Mouse (Mus musculus) lung, embryonic 14.5 days (tissue): ENCODE data around the gene Fam117a. TPM values are rescaled to one million over a fixed set of nuclear protein-coding genes. Genes with fewer than 3 reads are reported as not detected.
A peak's percentile ranks its signal among the peaks of the same experiment; 100 is the strongest.

Experiments
- ATAC-seq: fragments of 200-750 bp; cut with Nextera tagmentation; 2 replicates; pipeline ENCODE4 v1.8.0; 2017; ENCODE audit warnings: mild to moderate bottlenecking, moderate TSS enrichment, moderate library complexity; ENCODE audit not compliant: insufficient read depth
- DNase-seq: peaks from one replicate; pipeline ENCODE4 v3.0.0-alpha.2; 2015
- H3K27ac ChIP-seq: fragments of 300-500 bp; sonication (generic); 2 replicates; pipeline ENCODE4 v1.5.1; 2014; ENCODE audit warnings: low read depth, mild to moderate bottlenecking, moderate library complexity
- H3K27me3 ChIP-seq: fragments of 300-500 bp; sonication (generic); 2 replicates; pipeline ENCODE4 v1.6.1; 2014; ENCODE audit warnings: low read length, control low read depth; ENCODE audit not compliant: insufficient read depth
- H3K36me3 ChIP-seq: fragments of 300-500 bp; sonication (generic); 2 replicates; pipeline ENCODE4 v1.6.1; 2014; ENCODE audit warnings: control low read depth; ENCODE audit not compliant: insufficient read depth
- H3K4me1 ChIP-seq: fragments of 300-500 bp; sonication (generic); 2 replicates; pipeline ENCODE4 v1.6.1; 2014; ENCODE audit warnings: antibody characterized with exemption, control low read depth; ENCODE audit not compliant: insufficient read depth
- H3K4me2 ChIP-seq: fragments of 300-500 bp; sonication (generic); 2 replicates; pipeline ENCODE4 v1.6.1; 2014; ENCODE audit warnings: mild to moderate bottlenecking
- H3K4me3 ChIP-seq: fragments of 300-500 bp; sonication (generic); 2 replicates; pipeline ENCODE4 v1.5.1; 2014; ENCODE audit warnings: low read depth, low read length
- H3K9ac ChIP-seq: fragments of 300-500 bp; sonication (generic); 2 replicates; pipeline ENCODE4 v1.6.1; 2014
- H3K9me3 ChIP-seq: fragments of 300-500 bp; sonication (generic); 2 replicates; pipeline ENCODE4 v1.6.1; 2016; ENCODE audit warnings: low read depth, low read length, control low read depth
- CTCF ChIP-seq: IDR thresholded peaks from 2 replicates; pipeline ENCODE4 v1.5.1; 2016; ENCODE audit warnings: antibody characterized with exemption, low read depth
- WGBS: fragments of 180-500 bp; shearing (Covaris S2); extraction: QIAGEN DNeasy Blood & Tissue Kit; methylation state at CpG from one replicate; pipeline ENCODE4 v1.1.7; 2014; 5-methylcytosine and 5-hydroxymethylcytosine counted together
- polyA plus RNA-seq: library from polyadenylated mRNA; unstranded; fragments of >200 nt; fragmentation: Nextera tagmentation; extraction: Ambion mirVana; gene quantifications from 2 replicates; pipeline ENCODE4 v1.2.1, GENCODE M21; 2014

Gene Fam117a
- polyA plus RNA-seq, 1 experiment from 2014 or later, result 14.6 TPM

DNA sequence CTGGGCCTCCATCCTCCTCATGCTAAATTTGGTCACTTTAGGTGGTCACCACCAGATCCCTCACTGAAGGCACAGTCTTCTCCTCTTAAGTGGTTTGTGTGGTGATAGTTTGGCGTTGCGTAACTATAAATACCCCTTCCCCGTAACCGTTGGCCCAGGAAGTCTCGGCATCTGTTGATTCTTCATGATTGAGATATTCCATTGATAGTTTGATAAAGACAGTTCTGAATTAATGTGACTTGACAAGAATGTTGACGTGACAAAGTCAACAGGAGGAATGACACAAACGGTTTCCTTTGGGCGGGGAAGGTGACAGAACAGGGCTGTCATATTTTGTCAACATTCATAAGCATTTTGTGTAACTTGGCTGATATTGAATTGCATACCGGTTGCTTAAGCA lies 16.4 kb downstream of the Fam117a start:
- ATAC-seq, result no peak
- Histone ChIP-seq H3K4me3 (no peak overlapping the region), H3K9ac (no peak overlapping the region), H3K4me2 (no peak overlapping the region), H3K36me3 (0 out of 2 replicates have a peak, but pooled peaks cover 2% of the 10 kb centered on the region), H3K4me1 (0 out of 2 replicates have a peak, but pooled peaks cover 3% of the 10 kb centered on the region), H3K27me3 (no peaks in the 10 kb centered on the region), H3K27ac (no peak overlapping the region), H3K9me3 (no peaks in the 10 kb centered on the region)
- 84% methylated on average over 9 of the region's 9 CpGs for WGBS
- TF ChIP-seq CTCF, result no peak
- DNase-seq, result no peak

DNA sequence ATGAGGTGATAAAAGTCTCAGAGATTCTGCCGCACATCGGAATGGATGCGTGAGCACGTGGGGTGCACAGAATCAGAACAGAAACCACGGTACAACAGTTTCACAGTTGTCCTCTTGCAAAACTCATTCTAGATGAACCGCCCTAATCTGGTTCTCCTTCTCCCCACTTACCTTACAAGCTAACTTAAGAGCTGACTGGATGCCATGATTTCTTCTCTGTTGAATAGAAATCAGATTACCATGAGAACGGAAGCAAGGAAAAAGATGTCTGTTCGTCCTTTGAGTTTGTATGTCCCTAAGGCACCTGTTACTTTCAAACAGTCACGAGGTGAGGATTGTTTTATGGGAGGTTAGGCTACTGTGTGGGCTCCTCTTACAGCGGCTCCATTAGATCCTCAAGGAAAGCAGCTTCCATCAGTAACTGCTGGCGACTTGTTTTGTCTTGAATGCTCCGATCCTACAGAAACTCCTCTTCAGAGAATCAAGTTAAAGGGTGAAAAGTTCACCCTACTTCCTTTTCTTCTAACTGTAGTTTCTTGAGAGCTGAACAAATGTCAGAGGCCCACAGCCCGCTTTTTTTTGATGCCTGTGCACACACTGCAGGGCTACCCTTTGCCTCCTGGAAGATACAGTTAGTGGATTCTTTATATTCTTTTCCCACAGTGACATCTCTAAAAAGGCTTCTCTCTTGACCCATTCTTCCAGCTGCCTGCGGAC lies 17.6 kb downstream of the Fam117a start:
- H3K4me1 ChIP-seq, result 0 out of 2 replicates have a peak, but pooled peaks cover 3% of the 10 kb centered on the region
- no peaks in the 10 kb centered on the region for H3K27me3 ChIP-seq
- no peak for TF ChIP-seq CTCF
- 0 out of 2 replicates have a peak, but pooled peaks cover 4% of the 10 kb centered on the region for H3K36me3 ChIP-seq
- 77% methylated on average over 14 of the region's 14 CpGs for WGBS
- H3K9me3 ChIP-seq, result no peaks in the 10 kb centered on the region
- no peak overlapping the region for H3K27ac ChIP-seq
- DNase-seq (no peak), ATAC-seq (no peak)
- H3K4me3 ChIP-seq, result no peak overlapping the region
- H3K9ac ChIP-seq, result no peak overlapping the region
- H3K4me2 ChIP-seq, result no peak overlapping the region

DNA sequence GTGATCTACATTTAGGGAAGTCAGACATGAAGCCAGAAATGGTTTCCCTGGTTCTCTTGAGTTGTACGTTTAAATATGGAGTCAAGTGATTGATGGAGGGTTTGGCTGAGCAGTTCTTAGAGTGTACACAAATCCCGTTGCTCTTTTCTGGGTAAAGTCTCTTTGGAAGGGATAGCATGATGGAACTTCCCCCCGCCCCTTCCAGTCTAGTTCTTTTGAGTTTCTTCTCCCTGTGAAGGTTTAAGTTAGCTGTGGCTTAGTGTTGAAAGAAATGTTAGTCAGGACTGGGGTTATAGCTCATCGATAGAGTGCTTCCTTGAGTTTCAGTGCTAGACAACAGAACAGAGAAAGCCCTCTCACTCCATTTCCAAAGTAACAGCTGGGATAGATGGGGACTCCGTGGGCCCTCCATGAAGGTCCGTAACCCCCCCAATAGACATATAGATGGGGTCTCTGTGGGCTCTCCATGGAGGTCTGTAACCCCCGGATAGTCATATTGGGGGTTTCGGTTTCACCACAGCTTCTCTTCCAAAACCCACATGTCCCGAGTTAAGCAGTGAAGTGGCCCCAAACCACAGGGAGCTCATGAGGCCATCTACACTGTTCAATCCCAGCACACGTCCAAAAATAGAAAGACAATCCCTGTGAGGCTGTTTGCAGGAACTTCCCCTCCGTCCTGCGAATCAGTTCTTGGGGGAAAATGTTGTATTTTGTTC lies 18.3 kb downstream of the Fam117a start:
- H3K9ac ChIP-seq, result no peak overlapping the region
- WGBS, result 73% methylated on average over 12 of the region's 12 CpGs
- no peak overlapping the region for H3K4me2 ChIP-seq
- H3K9me3 ChIP-seq, result no peaks in the 10 kb centered on the region
- 0 out of 2 replicates have a peak, but pooled peaks cover 5% of the 10 kb centered on the region for H3K36me3 ChIP-seq
- H3K27me3 ChIP-seq, result no peaks in the 10 kb centered on the region
- DNase-seq (no peak), ATAC-seq (no peak)
- no peak for TF ChIP-seq CTCF
- no peak overlapping the region for H3K4me3 ChIP-seq
- no peak overlapping the region for H3K27ac ChIP-seq
- 0 out of 2 replicates have a peak, but pooled peaks cover 3% of the 10 kb centered on the region for H3K4me1 ChIP-seq

DNA sequence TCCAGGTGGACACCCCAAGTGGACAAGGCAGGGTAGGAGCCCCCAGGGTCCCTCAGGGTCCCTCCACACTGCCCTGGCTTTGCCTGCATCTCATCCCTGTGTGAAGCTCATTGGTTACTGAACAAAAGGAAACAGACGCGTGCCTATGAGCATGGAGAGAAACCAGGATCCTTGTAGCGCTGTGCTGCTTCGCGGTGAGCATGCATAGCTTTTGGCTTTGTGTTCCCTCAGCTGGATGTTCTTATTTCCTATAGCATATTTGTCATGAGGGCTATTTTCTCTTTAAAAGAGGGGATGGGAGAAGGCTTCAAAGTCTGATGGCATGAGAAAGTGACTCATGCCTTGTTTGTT lies 18.8 kb downstream of the Fam117a start:
- Histone ChIP-seq H3K4me2 (no peak overlapping the region), H3K27ac (no peak overlapping the region), H3K36me3 (0 out of 2 replicates have a peak, but pooled peaks cover 5% of the 10 kb centered on the region), H3K4me3 (no peak overlapping the region), H3K9ac (no peak overlapping the region), H3K9me3 (no peaks in the 10 kb centered on the region), H3K4me1 (0 out of 2 replicates have a peak, but pooled peaks cover 3% of the 10 kb centered on the region), H3K27me3 (no peaks in the 10 kb centered on the region)
- 92% methylated on average over 5 of the region's 5 CpGs for WGBS
- no peak for DNase-seq
- no peak for TF ChIP-seq CTCF
- ATAC-seq, result no peak

DNA sequence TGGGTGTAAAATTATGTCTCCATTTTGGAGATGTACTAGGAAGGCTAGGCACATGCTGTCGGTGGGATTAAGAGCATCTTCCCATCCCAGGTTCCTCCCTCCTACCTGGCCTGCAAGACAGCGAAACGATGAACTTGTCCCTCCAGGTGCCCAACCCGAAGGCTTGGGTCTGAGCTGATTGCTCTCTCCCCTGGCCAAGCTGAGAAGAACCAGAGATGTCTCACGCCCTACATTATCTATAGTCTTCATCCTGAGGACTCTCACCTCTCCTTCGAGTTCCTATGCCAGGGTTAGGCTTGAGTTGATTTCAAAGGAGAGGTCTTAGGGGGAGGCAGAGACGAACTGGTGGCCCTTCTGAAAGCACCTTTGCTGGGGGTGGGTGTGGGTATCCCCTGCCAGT lies 19.2 kb downstream of the Fam117a start:
- 0 out of 2 replicates have a peak, but pooled peaks cover 5% of the 10 kb centered on the region for H3K36me3 ChIP-seq
- no peak for TF ChIP-seq CTCF
- H3K4me3 ChIP-seq, result no peak overlapping the region
- 0 out of 2 replicates have a peak, but pooled peaks cover 3% of the 10 kb centered on the region for H3K4me1 ChIP-seq
- H3K9me3 ChIP-seq, result no peaks in the 10 kb centered on the region
- no peak overlapping the region for H3K9ac ChIP-seq
- peak overlapping the region; percentile 38; the same call in 1 of the 2 replicates for H3K27ac ChIP-seq
- ATAC-seq (no peak), DNase-seq (no peak)
- H3K4me2 ChIP-seq, result no peak overlapping the region
- WGBS, result 80% methylated on average over 7 of the region's 7 CpGs
- H3K27me3 ChIP-seq, result no peaks in the 10 kb centered on the region

DNA sequence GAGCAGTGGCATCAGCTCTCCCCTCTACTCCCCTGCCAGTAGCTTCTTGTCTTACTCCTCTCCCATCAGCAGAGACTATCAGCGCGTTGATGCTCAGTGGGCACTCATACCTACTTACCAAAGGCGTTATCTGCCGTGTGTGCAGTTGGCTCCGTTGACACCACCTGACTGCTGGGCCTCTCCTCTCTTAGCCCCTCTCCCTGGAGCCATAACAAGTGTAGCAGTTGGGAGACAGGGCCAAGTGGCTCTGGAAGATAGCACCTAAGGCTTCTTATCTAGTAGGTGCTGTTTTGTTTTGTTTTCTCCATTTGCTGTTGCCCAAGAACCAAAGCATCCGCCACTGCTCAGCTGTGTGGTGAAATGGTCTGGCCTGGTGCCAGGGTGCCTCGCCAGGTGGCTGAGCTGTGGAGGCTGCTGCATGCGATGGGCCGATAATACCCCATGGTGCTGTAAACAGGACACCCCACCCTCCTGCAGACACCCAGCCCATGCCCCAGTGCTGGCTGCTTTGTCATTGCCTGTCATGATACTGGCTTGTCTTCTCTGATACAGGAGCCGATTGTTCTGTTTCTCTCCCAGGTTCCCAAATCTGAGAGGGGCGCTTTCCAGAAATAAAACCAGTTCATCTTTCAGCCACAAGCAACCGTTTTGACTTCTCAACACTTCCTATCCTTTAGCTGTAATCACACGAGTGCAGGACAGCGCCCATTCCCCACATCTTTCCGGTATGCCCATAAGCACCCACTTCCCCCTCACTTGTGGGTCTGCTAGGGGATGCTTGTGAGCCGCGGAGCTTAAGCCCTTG lies 19.9 kb downstream of the Fam117a start:
- DNase-seq, result peak; percentile 27
- WGBS, result 70% methylated on average over 17 of the region's 17 CpGs
- H3K27ac ChIP-seq, result peak overlapping the region; percentile 38; the same call in 1 of the 2 replicates

More for the DNA sequence above, 19.9 kb downstream of the Fam117a start:
- H3K27me3 ChIP-seq, result no peaks in the 10 kb centered on the region
- no peaks in the 10 kb centered on the region for H3K9me3 ChIP-seq
- H3K4me3 ChIP-seq, result no peak overlapping the region
- 0 out of 2 replicates have a peak, but pooled peaks cover 5% of the 10 kb centered on the region for H3K36me3 ChIP-seq
- no peak for TF ChIP-seq CTCF
- 0 out of 2 replicates have a peak overlapping the region, but pooled peaks have one; percentile 3 for H3K4me2 ChIP-seq
- no peak overlapping the region for H3K9ac ChIP-seq
- peak; percentile 60 for ATAC-seq
- H3K4me1 ChIP-seq, result 0 out of 2 replicates have a peak, but pooled peaks cover 3% of the 10 kb centered on the region
